Mouse (Mus musculus) lung, embryonic 15.5 days (tissue): Measurements from ENCODE around the gene P3h2. TPM values are rescaled to one million over a fixed set of nuclear protein-coding genes. Genes with fewer than 3 reads are reported as not detected.

Experiments
- ATAC-seq: fragments of 200-750 bp; cut with Nextera tagmentation; 2 replicates; pipeline ENCODE4 v1.8.0; 2017; ENCODE audit warnings: moderate number of reproducible peaks, borderline replicate concordance; ENCODE audit not compliant: low FRiP score, low TSS enrichment; ENCODE audit errors: extremely low read depth
- H3K27ac ChIP-seq: fragments of 300-500 bp; sonication (generic); 2 replicates; pipeline ENCODE4 v1.5.1; 2015; ENCODE audit warnings: moderate library complexity, mild to moderate bottlenecking, inconsistent platforms
- H3K27me3 ChIP-seq: fragments of 300-500 bp; sonication (generic); 2 replicates; pipeline ENCODE4 v1.6.1; 2015; ENCODE audit warnings: inconsistent platforms
- H3K36me3 ChIP-seq: fragments of 300-500 bp; sonication (generic); 2 replicates; pipeline ENCODE4 v1.6.1; 2015; ENCODE audit warnings: inconsistent platforms
- H3K4me1 ChIP-seq: fragments of 300-500 bp; sonication (generic); 2 replicates; pipeline ENCODE4 v1.6.1; 2015; ENCODE audit warnings: inconsistent platforms
- H3K4me2 ChIP-seq: fragments of 300-500 bp; sonication (generic); 2 replicates; pipeline ENCODE4 v1.6.1; 2015; ENCODE audit warnings: inconsistent platforms, mild to moderate bottlenecking, moderate library complexity
- H3K4me3 ChIP-seq: fragments of 300-500 bp; sonication (generic); 2 replicates; pipeline ENCODE4 v1.5.1; 2015; ENCODE audit warnings: mild to moderate bottlenecking, inconsistent platforms
- H3K9ac ChIP-seq: fragments of 300-500 bp; sonication (generic); 2 replicates; pipeline ENCODE4 v1.6.1; 2015; ENCODE audit warnings: inconsistent platforms
- H3K9me3 ChIP-seq: fragments of 300-500 bp; sonication (generic); 2 replicates; pipeline ENCODE4 v1.6.1; 2016; ENCODE audit warnings: inconsistent platforms
- WGBS: fragments of 180-500 bp; shearing (Covaris S2); methylation state at CpG from one replicate; pipeline ENCODE4 v1.1.7; 2015; 5-methylcytosine and 5-hydroxymethylcytosine counted together
- polyA plus RNA-seq: library from polyadenylated mRNA; unstranded; fragments of >200 nt; fragmentation: Nextera tagmentation; extraction: Ambion mirVana; gene quantifications from 2 replicates; pipeline ENCODE4 v1.2.1, GENCODE M21; 2015

Gene P3h2
- 4.1 and 4.9 TPM in 2 replicates for polyA plus RNA-seq

GRCm38 (mm10) chr16:26105115-26105974, at the start of gene P3h2:
Gene P3h2 (minus strand): TSS chr16:26105784.
- H3K36me3 ChIP-seq = no peaks in the 10 kb centered on the region
- ATAC-seq = peak; percentile 93
- H3K9me3 ChIP-seq = no peaks in the 10 kb centered on the region
- H3K4me1 ChIP-seq = peaks cover 23% of the 10 kb centered on the region
- WGBS = under 1% methylated on average over 80 of the region's 101 CpGs
- H3K4me3 ChIP-seq = peak within 1 kb of the TSS; percentile 74
- no peaks in the 10 kb centered on the region for H3K27me3 ChIP-seq
- H3K27ac ChIP-seq = peak within 1 kb of the TSS; percentile 90
- H3K4me2 ChIP-seq = peak within 1 kb of the TSS; percentile 92
- H3K9ac ChIP-seq = peak within 1 kb of the TSS; percentile 68

- no peaks in the 10 kb centered on the region for H3K4me1 ChIP-seq
Measured at GRCm38 (mm10) chr16:26152258-26152657, 46.7 kb upstream of the P3h2 start.

GRCm38 (mm10) chr16:26150943-26151342, 45.4 kb upstream of the P3h2 start:
- H3K27ac ChIP-seq = no peak overlapping the region
- H3K4me3 ChIP-seq = no peak overlapping the region
- no peak overlapping the region for H3K4me2 ChIP-seq
- H3K36me3 ChIP-seq = no peaks in the 10 kb centered on the region
- no peak overlapping the region for H3K9ac ChIP-seq
- no peak for ATAC-seq
- no peaks in the 10 kb centered on the region for H3K27me3 ChIP-seq
- no peaks in the 10 kb centered on the region for H3K4me1 ChIP-seq
- H3K9me3 ChIP-seq = no peaks in the 10 kb centered on the region
- WGBS = 63% methylated on average over 1 of the region's 1 CpGs

More at GRCm38 (mm10) chr16:26152258-26152657, 46.7 kb upstream of the P3h2 start:
- no peaks in the 10 kb centered on the region for H3K27me3 ChIP-seq
- no peak overlapping the region for H3K9ac ChIP-seq
- no peak for ATAC-seq
- 91% methylated on average over 2 of the region's 2 CpGs for WGBS
- no peaks in the 10 kb centered on the region for H3K36me3 ChIP-seq
- H3K4me2 ChIP-seq = no peak overlapping the region
- H3K4me3 ChIP-seq = no peak overlapping the region
- H3K9me3 ChIP-seq = no peaks in the 10 kb centered on the region
- H3K27ac ChIP-seq = no peak overlapping the region

GRCm38 (mm10) chr16:26146853-26147252, 41.3 kb upstream of the P3h2 start:
- Histone ChIP-seq H3K36me3 (no peaks in the 10 kb centered on the region), H3K4me2 (no peak overlapping the region), H3K9ac (no peak overlapping the region), H3K9me3 (no peaks in the 10 kb centered on the region), H3K4me1 (no peaks in the 10 kb centered on the region), H3K4me3 (no peak overlapping the region), H3K27me3 (no peaks in the 10 kb centered on the region), H3K27ac (no peak overlapping the region)
- ATAC-seq = no peak
- WGBS = 80% methylated on average over 1 of the region's 1 CpGs

- no peak for ATAC-seq
- 79% methylated on average over 1 of the region's 1 CpGs for WGBS
Measured at GRCm38 (mm10) chr16:26131126-26131525, 25.5 kb upstream of the P3h2 start.

GRCm38 (mm10) chr16:26106618-26107017, 1.0 kb upstream of the P3h2 start:
- Histone ChIP-seq H3K4me2 (peak overlapping the region; percentile 92), H3K4me1 (peaks cover 23% of the 10 kb centered on the region), H3K27ac (peak overlapping the region; percentile 90), H3K36me3 (no peaks in the 10 kb centered on the region), H3K9me3 (no peaks in the 10 kb centered on the region), H3K4me3 (no peak overlapping the region), H3K27me3 (no peaks in the 10 kb centered on the region), H3K9ac (no peak overlapping the region)
- 67% methylated on average over 5 of the region's 5 CpGs for WGBS
- no peak for ATAC-seq

More at GRCm38 (mm10) chr16:26131126-26131525, 25.5 kb upstream of the P3h2 start:
- no peaks in the 10 kb centered on the region for H3K9me3 ChIP-seq
- no peak overlapping the region for H3K27ac ChIP-seq
- no peak overlapping the region for H3K9ac ChIP-seq
- H3K4me1 ChIP-seq = no peaks in the 10 kb centered on the region
- H3K4me3 ChIP-seq = no peak overlapping the region
- no peak overlapping the region for H3K4me2 ChIP-seq
- no peaks in the 10 kb centered on the region for H3K27me3 ChIP-seq
- no peaks in the 10 kb centered on the region for H3K36me3 ChIP-seq

GRCm38 (mm10) chr16:26106041-26106617, 545 bp upstream of the P3h2 start:
- Histone ChIP-seq H3K9me3 (no peaks in the 10 kb centered on the region), H3K4me3 (peak overlapping the region; percentile 74), H3K9ac (peak overlapping the region; percentile 68), H3K27ac (peak overlapping the region; percentile 90), H3K4me1 (peaks cover 23% of the 10 kb centered on the region), H3K4me2 (peak overlapping the region; percentile 92), H3K36me3 (no peaks in the 10 kb centered on the region), H3K27me3 (no peaks in the 10 kb centered on the region)
- WGBS = 2% methylated on average over 5 of the region's 5 CpGs
- peak; percentile 69 for ATAC-seq

- no peak for ATAC-seq
- peak overlapping the region; percentile 68 for H3K9ac ChIP-seq
- WGBS = 16% methylated on average over 4 of the region's 4 CpGs
- H3K36me3 ChIP-seq = no peaks in the 10 kb centered on the region
- peak overlapping the region; percentile 90; the same call in 1 of the 2 replicates for H3K27ac ChIP-seq
- peaks cover 23% of the 10 kb centered on the region for H3K4me1 ChIP-seq
- H3K27me3 ChIP-seq = no peaks in the 10 kb centered on the region
- H3K9me3 ChIP-seq = no peaks in the 10 kb centered on the region
- peak overlapping the region; percentile 74 for H3K4me3 ChIP-seq
- peak overlapping the region; percentile 92 for H3K4me2 ChIP-seq
Measured at GRCm38 (mm10) chr16:26104274-26104673, 1.3 kb downstream of the P3h2 start.

GRCm38 (mm10) chr16:26102856-26103255, 2.7 kb downstream of the P3h2 start:
- H3K27me3 ChIP-seq = no peaks in the 10 kb centered on the region

GRCm38 (mm10) chr16:26100167-26100566, 5.4 kb downstream of the P3h2 start:
- H3K4me3 ChIP-seq = no peak overlapping the region
- H3K9me3 ChIP-seq = no peaks in the 10 kb centered on the region
- peaks cover 14% of the 10 kb centered on the region for H3K4me1 ChIP-seq
- H3K27ac ChIP-seq = no peak overlapping the region
- H3K27me3 ChIP-seq = no peaks in the 10 kb centered on the region
- H3K9ac ChIP-seq = no peak overlapping the region
- 51% methylated on average over 4 of the region's 4 CpGs for WGBS
- H3K36me3 ChIP-seq = no peaks in the 10 kb centered on the region
- no peak overlapping the region for H3K4me2 ChIP-seq
- no peak for ATAC-seq

More at GRCm38 (mm10) chr16:26102856-26103255, 2.7 kb downstream of the P3h2 start:
- Histone ChIP-seq H3K36me3 (no peaks in the 10 kb centered on the region), H3K4me3 (no peak overlapping the region), H3K27ac (no peak overlapping the region), H3K9me3 (no peaks in the 10 kb centered on the region), H3K4me1 (peaks cover 23% of the 10 kb centered on the region), H3K4me2 (no peak overlapping the region), H3K9ac (no peak overlapping the region)
- no peak for ATAC-seq
- WGBS = 75% methylated on average over 2 of the region's 2 CpGs

- no peaks in the 10 kb centered on the region for H3K27me3 ChIP-seq
- peak; percentile 91 for ATAC-seq
- no peaks in the 10 kb centered on the region for H3K36me3 ChIP-seq
- no peak overlapping the region for H3K9ac ChIP-seq
- H3K4me2 ChIP-seq = peak overlapping the region; percentile 28
- H3K4me3 ChIP-seq = peak overlapping the region; percentile 14
- 38% methylated on average over 7 of the region's 7 CpGs for WGBS
- H3K27ac ChIP-seq = peak overlapping the region; percentile 89
- no peaks in the 10 kb centered on the region for H3K9me3 ChIP-seq
- H3K4me1 ChIP-seq = peaks cover 9% of the 10 kb centered on the region; the same call in 1 of the 2 replicates
Measured at GRCm38 (mm10) chr16:26095696-26096284, 9.8 kb downstream of the P3h2 start.
